Mouse (Mus musculus): ENCODE data around the gene Ccdc134. TPM values are rescaled to one million over a fixed set of nuclear protein-coding genes. Genes with fewer than 3 reads are reported as not detected.

Gene Ccdc134
- polyA plus RNA-seq, 1 experiment from 2014 or later, result 17.2 TPM

GRCm38 (mm10) chr15:82172648-82173047 lies 44.9 kb downstream of the Ccdc134 start:
- Histone ChIP-seq H3K27ac (ENCODE audit: low read depth, low read length) (no peak overlapping the region), H3K4me3 (ENCODE audit: low read depth, low read length) (no peak overlapping the region), H3K27me3 (ENCODE audit: control insufficient read depth, insufficient read depth, low read length) (no peaks in the 10 kb centered on the region), H3K4me2 (replicated peaks; ENCODE audit: low read depth, low read length) (no peak overlapping the region), H3K9ac (ENCODE audit: low read depth, low read length) (no peak overlapping the region), H3K36me3 (ENCODE audit: control insufficient read depth, insufficient read depth, low read length) (peaks cover 32% of the 10 kb centered on the region), H3K9me3 (ENCODE audit: control insufficient read depth, low read length) (no peaks in the 10 kb centered on the region), H3K4me1 (replicated peaks; ENCODE audit: control insufficient read depth, insufficient read depth, low read length) (no peaks in the 10 kb centered on the region)
- DNase-seq (ENCODE audit: low spot score), result no peak
- 92% methylated on average over 8 of the region's 8 CpGs for WGBS
- ATAC-seq (ENCODE audit: low FRiP score), result no peak

- no peak overlapping the region for H3K4me3 ChIP-seq (ENCODE audit: low read depth, low read length)
- no peaks in the 10 kb centered on the region for H3K4me1 ChIP-seq (replicated peaks; ENCODE audit: control insufficient read depth, insufficient read depth, low read length)
- no peak overlapping the region for H3K9ac ChIP-seq (ENCODE audit: low read depth, low read length)
- ATAC-seq (ENCODE audit: low FRiP score), result no peak
- no peaks in the 10 kb centered on the region for H3K9me3 ChIP-seq (ENCODE audit: control insufficient read depth, low read length)
- H3K27me3 ChIP-seq (ENCODE audit: control insufficient read depth, insufficient read depth, low read length), result no peaks in the 10 kb centered on the region
- peaks cover 50% of the 10 kb centered on the region for H3K36me3 ChIP-seq (ENCODE audit: control insufficient read depth, insufficient read depth, low read length)
- DNase-seq (ENCODE audit: low spot score), result no peak
- no peak overlapping the region for H3K4me2 ChIP-seq (replicated peaks; ENCODE audit: low read depth, low read length)
- 97% methylated on average over 9 of the region's 9 CpGs for WGBS
- no peak overlapping the region for H3K27ac ChIP-seq (ENCODE audit: low read depth, low read length)
These were observed 47.4 kb downstream of the Ccdc134 start for GRCm38 (mm10) chr15:82175091-82175490.

GRCm38 (mm10) chr15:82177743-82178290 lies 50.1 kb downstream of the Ccdc134 start:
- 91% methylated on average over 7 of the region's 7 CpGs for WGBS
- no peak for ATAC-seq (ENCODE audit: low FRiP score)
- Histone ChIP-seq H3K9me3 (ENCODE audit: control insufficient read depth, low read length) (peaks cover 3% of the 10 kb centered on the region; the same call in 1 of the 2 replicates), H3K27me3 (ENCODE audit: control insufficient read depth, insufficient read depth, low read length) (no peaks in the 10 kb centered on the region), H3K4me3 (ENCODE audit: low read depth, low read length) (no peak overlapping the region), H3K27ac (ENCODE audit: low read depth, low read length) (no peak overlapping the region), H3K4me1 (replicated peaks; ENCODE audit: control insufficient read depth, insufficient read depth, low read length) (no peaks in the 10 kb centered on the region), H3K4me2 (replicated peaks; ENCODE audit: low read depth, low read length) (no peak overlapping the region), H3K9ac (ENCODE audit: low read depth, low read length) (no peak overlapping the region), H3K36me3 (ENCODE audit: control insufficient read depth, insufficient read depth, low read length) (peaks cover 64% of the 10 kb centered on the region)
- DNase-seq (ENCODE audit: low spot score), result no peak

DNA sequence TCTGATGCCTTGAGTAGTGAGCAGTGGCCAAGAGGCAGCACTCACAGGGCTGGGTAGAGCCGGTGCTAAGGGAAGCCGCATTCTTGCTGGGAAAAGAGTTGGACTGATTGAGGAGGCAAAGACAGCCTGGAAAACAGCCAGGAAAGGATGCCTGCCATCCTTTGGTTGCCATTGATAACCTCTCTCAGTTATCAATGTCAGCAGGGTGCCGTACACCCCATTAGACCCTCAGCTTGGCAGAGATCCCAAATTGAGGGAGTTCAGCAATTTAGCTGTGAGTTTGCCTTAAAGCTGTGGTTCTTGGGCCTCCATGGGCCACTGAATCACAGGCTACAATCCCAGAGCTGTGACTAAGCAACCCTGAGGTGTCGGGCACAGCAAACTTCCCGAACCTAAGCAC lies 53.4 kb downstream of the Ccdc134 start:
- Histone ChIP-seq H3K4me2 (replicated peaks; ENCODE audit: low read depth, low read length) (no peak overlapping the region), H3K27me3 (ENCODE audit: control insufficient read depth, insufficient read depth, low read length) (no peaks in the 10 kb centered on the region), H3K9ac (ENCODE audit: low read depth, low read length) (no peak overlapping the region), H3K9me3 (ENCODE audit: control insufficient read depth, low read length) (peaks cover 3% of the 10 kb centered on the region; the same call in 1 of the 2 replicates), H3K27ac (ENCODE audit: low read depth, low read length) (no peak overlapping the region), H3K4me3 (ENCODE audit: low read depth, low read length) (no peak overlapping the region), H3K4me1 (replicated peaks; ENCODE audit: control insufficient read depth, insufficient read depth, low read length) (no peaks in the 10 kb centered on the region), H3K36me3 (ENCODE audit: control insufficient read depth, insufficient read depth, low read length) (peaks cover 71% of the 10 kb centered on the region)
- 92% methylated on average over 5 of the region's 5 CpGs for WGBS
- DNase-seq (ENCODE audit: low spot score) (no peak), ATAC-seq (ENCODE audit: low FRiP score) (no peak)

- Histone ChIP-seq H3K36me3 (ENCODE audit: control insufficient read depth, insufficient read depth, low read length) (peaks cover 77% of the 10 kb centered on the region), H3K9me3 (ENCODE audit: control insufficient read depth, low read length) (peaks cover 3% of the 10 kb centered on the region; the same call in 1 of the 2 replicates), H3K27me3 (ENCODE audit: control insufficient read depth, insufficient read depth, low read length) (no peaks in the 10 kb centered on the region), H3K27ac (ENCODE audit: low read depth, low read length) (no peak overlapping the region), H3K4me1 (replicated peaks; ENCODE audit: control insufficient read depth, insufficient read depth, low read length) (no peaks in the 10 kb centered on the region), H3K4me2 (replicated peaks; ENCODE audit: low read depth, low read length) (no peak overlapping the region), H3K4me3 (ENCODE audit: low read depth, low read length) (no peak overlapping the region), H3K9ac (ENCODE audit: low read depth, low read length) (no peak overlapping the region)
- ATAC-seq (ENCODE audit: low FRiP score), result no peak
- no peak for DNase-seq (ENCODE audit: low spot score)
- 97% methylated on average over 4 of the region's 4 CpGs for WGBS
These were observed 54.6 kb downstream of the Ccdc134 start for GRCm38 (mm10) chr15:82182311-82182710.

GRCm38 (mm10) chr15:82183596-82183995 lies 55.9 kb downstream of the Ccdc134 start:
- ATAC-seq (ENCODE audit: low FRiP score) (no peak), DNase-seq (ENCODE audit: low spot score) (no peak)
- no peak overlapping the region for H3K4me2 ChIP-seq (replicated peaks; ENCODE audit: low read depth, low read length)
- H3K27me3 ChIP-seq (ENCODE audit: control insufficient read depth, insufficient read depth, low read length), result no peaks in the 10 kb centered on the region
- 0 out of 2 replicates have a peak overlapping the region, but pooled peaks have one; percentile 3 for H3K27ac ChIP-seq (ENCODE audit: low read depth, low read length)
- no peaks in the 10 kb centered on the region for H3K4me1 ChIP-seq (replicated peaks; ENCODE audit: control insufficient read depth, insufficient read depth, low read length)
- peaks cover 3% of the 10 kb centered on the region; the same call in 1 of the 2 replicates for H3K9me3 ChIP-seq (ENCODE audit: control insufficient read depth, low read length)
- 72% methylated on average over 10 of the region's 10 CpGs for WGBS
- no peak overlapping the region for H3K9ac ChIP-seq (ENCODE audit: low read depth, low read length)
- H3K36me3 ChIP-seq (ENCODE audit: control insufficient read depth, insufficient read depth, low read length), result peaks cover 74% of the 10 kb centered on the region
- no peak overlapping the region for H3K4me3 ChIP-seq (ENCODE audit: low read depth, low read length)

DNA sequence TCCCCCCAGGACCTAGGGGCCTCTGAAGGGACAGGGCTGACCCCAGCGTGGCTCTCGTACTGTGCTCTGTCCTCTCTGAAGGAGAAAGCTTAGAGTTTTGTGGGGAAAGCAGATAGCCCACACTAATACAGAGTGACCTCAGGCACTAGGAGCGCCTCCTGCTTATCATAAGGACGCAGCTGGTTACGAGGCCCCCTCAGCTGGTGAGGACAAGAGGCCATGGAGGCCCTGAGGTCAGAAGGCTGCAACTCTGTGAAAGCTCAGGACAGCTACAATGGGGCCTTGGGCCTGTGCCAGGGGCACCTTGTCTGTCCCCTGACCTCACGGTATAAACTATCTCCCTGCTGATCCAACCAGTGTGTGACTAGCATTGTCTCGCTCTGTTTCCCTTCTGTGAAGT lies 56.5 kb downstream of the Ccdc134 start:
- 79% methylated on average over 7 of the region's 7 CpGs for WGBS
- H3K4me2 ChIP-seq (replicated peaks; ENCODE audit: low read depth, low read length), result no peak overlapping the region
- no peaks in the 10 kb centered on the region for H3K27me3 ChIP-seq (ENCODE audit: control insufficient read depth, insufficient read depth, low read length)
- ATAC-seq (ENCODE audit: low FRiP score), result no peak
- H3K4me1 ChIP-seq (replicated peaks; ENCODE audit: control insufficient read depth, insufficient read depth, low read length), result no peaks in the 10 kb centered on the region
- no peak overlapping the region for H3K27ac ChIP-seq (ENCODE audit: low read depth, low read length)
- H3K9me3 ChIP-seq (ENCODE audit: control insufficient read depth, low read length), result peaks cover 3% of the 10 kb centered on the region; the same call in 1 of the 2 replicates
- H3K36me3 ChIP-seq (ENCODE audit: control insufficient read depth, insufficient read depth, low read length), result peaks cover 68% of the 10 kb centered on the region
- H3K4me3 ChIP-seq (ENCODE audit: low read depth, low read length), result no peak overlapping the region
- no peak overlapping the region for H3K9ac ChIP-seq (ENCODE audit: low read depth, low read length)
- DNase-seq (ENCODE audit: low spot score), result no peak

- 91% methylated on average over 10 of the region's 10 CpGs for WGBS
- H3K4me2 ChIP-seq (replicated peaks; ENCODE audit: low read depth, low read length), result no peak overlapping the region
- peaks cover 3% of the 10 kb centered on the region; the same call in 1 of the 2 replicates for H3K9me3 ChIP-seq (ENCODE audit: control insufficient read depth, low read length)
- no peak overlapping the region for H3K27ac ChIP-seq (ENCODE audit: low read depth, low read length)
- H3K4me3 ChIP-seq (ENCODE audit: low read depth, low read length), result no peak overlapping the region
- peaks cover 64% of the 10 kb centered on the region for H3K36me3 ChIP-seq (ENCODE audit: control insufficient read depth, insufficient read depth, low read length)
- ATAC-seq (ENCODE audit: low FRiP score) (no peak), DNase-seq (ENCODE audit: low spot score) (no peak)
- no peaks in the 10 kb centered on the region for H3K27me3 ChIP-seq (ENCODE audit: control insufficient read depth, insufficient read depth, low read length)
- H3K9ac ChIP-seq (ENCODE audit: low read depth, low read length), result no peak overlapping the region
- no peaks in the 10 kb centered on the region for H3K4me1 ChIP-seq (replicated peaks; ENCODE audit: control insufficient read depth, insufficient read depth, low read length)
These were observed 56.9 kb downstream of the Ccdc134 start for GRCm38 (mm10) chr15:82184656-82185055.

GRCm38 (mm10) chr15:82185062-82185783 lies 57.5 kb downstream of the Ccdc134 start:
- DNase-seq (ENCODE audit: low spot score), result no peak
- Histone ChIP-seq H3K4me3 (ENCODE audit: low read depth, low read length) (no peak overlapping the region), H3K9me3 (ENCODE audit: control insufficient read depth, low read length) (peaks cover 3% of the 10 kb centered on the region; the same call in 1 of the 2 replicates), H3K27ac (ENCODE audit: low read depth, low read length) (no peak overlapping the region), H3K9ac (ENCODE audit: low read depth, low read length) (no peak overlapping the region), H3K27me3 (ENCODE audit: control insufficient read depth, insufficient read depth, low read length) (no peaks in the 10 kb centered on the region), H3K4me2 (replicated peaks; ENCODE audit: low read depth, low read length) (no peak overlapping the region), H3K4me1 (replicated peaks; ENCODE audit: control insufficient read depth, insufficient read depth, low read length) (no peaks in the 10 kb centered on the region), H3K36me3 (ENCODE audit: control insufficient read depth, insufficient read depth, low read length) (peaks cover 58% of the 10 kb centered on the region)
- WGBS, result 89% methylated on average over 14 of the region's 14 CpGs
- no peak for ATAC-seq (ENCODE audit: low FRiP score)
